Mouse (Mus musculus): Measurements from ENCODE around the gene Apoc1. TPM values are rescaled to one million over a fixed set of nuclear protein-coding genes. Genes with fewer than 3 reads are reported as not detected.

Apoc1 gene
- total and polyA plus RNA-seq, 3 experiments: not detected

DNA sequence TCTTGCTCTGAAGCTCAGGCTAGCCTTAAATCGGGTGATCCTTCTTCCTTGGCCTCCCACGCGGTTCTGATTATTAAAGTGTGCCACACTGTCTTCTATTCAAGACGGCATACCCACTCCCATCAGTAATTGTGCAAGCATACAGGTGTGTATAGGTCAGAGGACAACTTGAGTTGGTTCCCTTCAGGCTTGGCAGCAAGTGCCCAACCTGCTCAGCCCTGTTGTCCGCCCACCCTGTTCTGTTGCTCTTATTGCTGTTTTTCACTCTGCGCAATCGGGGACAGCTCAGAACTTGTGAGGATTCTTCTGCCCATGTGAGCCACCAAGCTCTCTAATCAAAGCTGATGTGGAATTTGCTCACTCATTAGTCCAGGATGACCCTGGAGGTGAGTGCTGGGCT lies 12.8 kb upstream of the Apoc1 start:
- TF ChIP-seq SMC3 (IDR thresholded peaks at IDR 0.05; ENCODE audit: low read depth, low read length) (no peak), BHLHE40 (IDR thresholded peaks at IDR 0.05; ENCODE audit: low read depth, low read length) (no peak), TCF12 (IDR thresholded peaks at IDR 0.05; ENCODE audit: low read depth, low read length) (no peak), HCFC1 (IDR thresholded peaks at IDR 0.05; ENCODE audit: low read depth, low read length) (no peak), USF2 (conservative IDR thresholded peaks at IDR 0.05; ENCODE audit: low read depth, low read length) (no peak), POLR2AphosphoS2 (IDR thresholded peaks at IDR 0.05; ENCODE audit: low read depth, low read length) (no peak), CTCF (conservative IDR thresholded peaks at IDR 0.05 in 1 of 2, IDR thresholded peaks at IDR 0.05 in 1 of 2; ENCODE audit: low read depth in 2 of 2, low read length in 2 of 2) (no peak)
- Histone ChIP-seq H3K9ac (ENCODE audit: insufficient read depth, low read depth) (no peak overlapping the region), H3K4me3 (replicated peaks in 1 of 3; ENCODE audit: low read depth in 2 of 3, low read length in 2 of 3, poor library complexity in 1 of 3) (no peak overlapping the region), H3K27me3 (replicated peaks) (no peaks in the 10 kb centered on the region), H3K9me3 (replicated peaks; ENCODE audit: low read length) (no peaks in the 10 kb centered on the region), H3K36me3 (replicated peaks in 1 of 2; ENCODE audit: control insufficient read depth in 1 of 2, insufficient read depth in 1 of 2, low read length in 1 of 2) (peaks cover 67 to 87% of the 10 kb centered on the region in 2 experiments), H3K4me2 (ENCODE audit: insufficient read depth, low read depth, poor library complexity, severe bottlenecking) (no peak overlapping the region), H3K4me1 (ENCODE audit: control insufficient read depth in 1 of 2, insufficient read depth in 2 of 2) (peaks cover 5 to 18% of the 10 kb centered on the region in 2 experiments; a peak in 3 of 4 replicates), H3K27ac (ENCODE audit: insufficient read depth, low read depth) (no peak overlapping the region), H3K79me2 (replicated peaks; ENCODE audit: control insufficient read depth, extremely low read depth, insufficient read depth, poor library complexity, severe bottlenecking) (no peaks in the 10 kb centered on the region)
- DNase-seq (ENCODE audit: extremely low read depth): no peak
- in situ Hi-C loops (cut with MboI; ENCODE audit: low pct_ligation_motif_present, low pct_unique_long_range_greater_than_20kb, low sequenced_read_pairs): no loop called here
- dilution Hi-C loops (cut with MboI; ENCODE audit: extremely low pct_ligation_motif_present, extremely low pct_unique_long_range_greater_than_20kb, low sequenced_read_pairs): no loop called here

DNA sequence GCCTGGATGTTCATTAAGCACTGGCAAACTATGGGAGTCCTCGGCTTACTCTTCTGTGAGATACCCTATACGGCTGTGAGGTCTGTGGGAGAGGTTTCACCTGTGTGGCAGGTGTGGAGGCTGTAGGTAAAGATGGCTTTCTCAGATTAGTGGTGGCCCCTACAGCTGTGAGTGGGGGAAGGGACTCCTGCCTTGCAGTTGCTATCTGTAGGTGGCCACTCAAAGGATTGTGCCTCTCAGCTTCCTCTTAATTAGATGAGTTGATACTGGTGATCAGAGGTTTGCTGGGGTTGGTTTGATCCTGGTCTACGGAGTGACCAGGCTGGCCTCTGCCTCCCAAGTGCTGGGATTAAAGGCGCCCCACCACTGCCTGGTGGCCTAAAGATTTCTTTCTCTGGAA lies 12.0 kb upstream of the Apoc1 start:
- Histone ChIP-seq H3K79me2 (replicated peaks; ENCODE audit: control insufficient read depth, extremely low read depth, insufficient read depth, poor library complexity, severe bottlenecking) (no peaks in the 10 kb centered on the region), H3K27ac (ENCODE audit: insufficient read depth, low read depth) (no peak overlapping the region), H3K4me3 (replicated peaks in 1 of 3; ENCODE audit: low read depth in 2 of 3, low read length in 2 of 3, poor library complexity in 1 of 3) (no peak overlapping the region), H3K27me3 (replicated peaks) (no peaks in the 10 kb centered on the region), H3K4me1 (ENCODE audit: control insufficient read depth in 1 of 2, insufficient read depth in 2 of 2) (peaks cover 6 to 26% of the 10 kb centered on the region in 2 experiments; a peak in 3 of 4 replicates), H3K36me3 (replicated peaks in 1 of 2; ENCODE audit: control insufficient read depth in 1 of 2, insufficient read depth in 1 of 2, low read length in 1 of 2) (peaks cover 62 to 83% of the 10 kb centered on the region in 2 experiments), H3K9me3 (replicated peaks; ENCODE audit: low read length) (no peaks in the 10 kb centered on the region), H3K9ac (ENCODE audit: insufficient read depth, low read depth) (no peak overlapping the region), H3K4me2 (ENCODE audit: insufficient read depth, low read depth, poor library complexity, severe bottlenecking) (no peak overlapping the region)
- DNase-seq (ENCODE audit: extremely low read depth): no peak
- TF ChIP-seq GABPA (IDR thresholded peaks at IDR 0.05; ENCODE audit: insufficient replicate concordance, low read depth, low read length) (no peak), ZMIZ1 (IDR thresholded peaks at IDR 0.05; ENCODE audit: low read depth, low read length) (no peak), EP300 (IDR thresholded peaks at IDR 0.05; ENCODE audit: low read length) (no peak), SIN3A (IDR thresholded peaks at IDR 0.05; ENCODE audit: low read length) (no peak), JUND (conservative IDR thresholded peaks at IDR 0.05; ENCODE audit: low read depth, low read length) (no peak), NRF1 (IDR thresholded peaks at IDR 0.05; ENCODE audit: low read depth, low read length) (no peak), MAZ (IDR thresholded peaks at IDR 0.05; ENCODE audit: low read depth, low read length) (no peak), RCOR1 (conservative IDR thresholded peaks at IDR 0.05; ENCODE audit: low read depth, low read length) (no peak), RAD21 (IDR thresholded peaks at IDR 0.05; ENCODE audit: low read depth, low read length) (no peak), IRF4 (IDR thresholded peaks at IDR 0.05; ENCODE audit: low read depth, low read length) (no peak), JUN (IDR thresholded peaks at IDR 0.05; ENCODE audit: insufficient read depth, low read depth, low read length) (no peak), MYC (IDR thresholded peaks at IDR 0.05; ENCODE audit: low read depth, low read length) (no peak), ZKSCAN1 (IDR thresholded peaks at IDR 0.05; ENCODE audit: borderline replicate concordance, low read depth, low read length) (no peak), MAFK (IDR thresholded peaks at IDR 0.05; ENCODE audit: insufficient replicate concordance, low read length) (no peak), TBP (conservative IDR thresholded peaks at IDR 0.05; ENCODE audit: low read depth, low read length) (no peak), POLR2AphosphoS2 (IDR thresholded peaks at IDR 0.05; ENCODE audit: low read depth, low read length) (no peak), HCFC1 (IDR thresholded peaks at IDR 0.05; ENCODE audit: low read depth, low read length) (no peak), TCF12 (IDR thresholded peaks at IDR 0.05; ENCODE audit: low read depth, low read length) (no peak), POLR2A (IDR thresholded peaks at IDR 0.05; ENCODE audit: low read depth, low read length) (no peak)
- in situ Hi-C loops (cut with MboI; ENCODE audit: low pct_ligation_motif_present, low pct_unique_long_range_greater_than_20kb, low sequenced_read_pairs): no loop called here
- dilution Hi-C loops (cut with MboI; ENCODE audit: extremely low pct_ligation_motif_present, extremely low pct_unique_long_range_greater_than_20kb, low sequenced_read_pairs): no loop called here

All from CH12.LX (cell line).